Mouse (Mus musculus) hindbrain, embryonic 16.5 days (tissue): ENCODE measurements around the gene Aacs. TPM values are rescaled to one million over a fixed set of nuclear protein-coding genes. Genes with fewer than 3 reads are reported as not detected.
A peak's percentile ranks its signal among the peaks of the same experiment; 100 is the strongest.
"Not testable (repeated sequence)": the region's sequence is repeated elsewhere in the genome, so short reads cannot be mapped to it uniquely, and the experiment has no call there.

Experiments used
- ATAC-seq: fragments of 200-750 bp; cut with Nextera tagmentation; 2 replicates; pipeline ENCODE4 v1.8.0; 2017; ENCODE audit warnings: moderate TSS enrichment, moderate library complexity
- H3K27ac ChIP-seq: fragments of 300-500 bp; sonication (generic); 2 replicates; pipeline ENCODE4 v1.5.1; 2014; ENCODE audit warnings: low read depth, mild to moderate bottlenecking, control low read depth, low read length, moderate library complexity
- H3K27me3 ChIP-seq: fragments of 300-500 bp; sonication (generic); replicated peaks from 2 replicates; pipeline ENCODE4 v1.6.1; 2014; ENCODE audit warnings: low read length; ENCODE audit not compliant: control insufficient read depth, insufficient read depth
- H3K36me3 ChIP-seq: fragments of 300-500 bp; sonication (generic); 2 replicates; pipeline ENCODE4 v1.6.1; 2014; ENCODE audit warnings: mild to moderate bottlenecking, low read length, moderate library complexity, mixed read lengths; ENCODE audit not compliant: control insufficient read depth, insufficient read depth
- H3K4me1 ChIP-seq: fragments of 300-500 bp; sonication (generic); 2 replicates; pipeline ENCODE4 v1.6.1; 2014; ENCODE audit warnings: low read depth, low read length; ENCODE audit not compliant: control insufficient read depth, insufficient read depth
- H3K4me2 ChIP-seq: fragments of 300-500 bp; sonication (generic); 2 replicates; pipeline ENCODE4 v1.6.1; 2014; ENCODE audit warnings: mild to moderate bottlenecking, low read length, control low read depth, moderate library complexity
- H3K4me3 ChIP-seq: fragments of 300-500 bp; sonication (generic); 2 replicates; pipeline ENCODE4 v1.5.1; 2014; ENCODE audit warnings: mild to moderate bottlenecking, low read length, control low read depth, moderate library complexity
- H3K9ac ChIP-seq: fragments of 300-500 bp; sonication (generic); 2 replicates; pipeline ENCODE4 v1.6.1; 2014; ENCODE audit warnings: low read depth, mild to moderate bottlenecking, control low read depth, low read length, moderate library complexity
- H3K9me3 ChIP-seq: fragments of 300-500 bp; sonication (generic); 2 replicates; pipeline ENCODE4 v1.6.1; 2014; ENCODE audit warnings: mild to moderate bottlenecking, low read length, moderate library complexity; ENCODE audit not compliant: control insufficient read depth
- WGBS: fragments of 180-500 bp; shearing (Covaris S2); extraction: QIAGEN DNeasy Blood & Tissue Kit; methylation state at CpG from one replicate; pipeline ENCODE4 v1.1.7; 2014; 5-methylcytosine and 5-hydroxymethylcytosine counted together
- polyA plus RNA-seq: library from polyadenylated mRNA; unstranded; fragments of >200 nt; fragmentation: Nextera tagmentation; extraction: Ambion mirVana; gene quantifications from 2 replicates; pipeline ENCODE4 v1.2.1, GENCODE M21; 2015

Aacs gene
- 113 and 123 TPM in 2 replicates for polyA plus RNA-seq

DNA sequence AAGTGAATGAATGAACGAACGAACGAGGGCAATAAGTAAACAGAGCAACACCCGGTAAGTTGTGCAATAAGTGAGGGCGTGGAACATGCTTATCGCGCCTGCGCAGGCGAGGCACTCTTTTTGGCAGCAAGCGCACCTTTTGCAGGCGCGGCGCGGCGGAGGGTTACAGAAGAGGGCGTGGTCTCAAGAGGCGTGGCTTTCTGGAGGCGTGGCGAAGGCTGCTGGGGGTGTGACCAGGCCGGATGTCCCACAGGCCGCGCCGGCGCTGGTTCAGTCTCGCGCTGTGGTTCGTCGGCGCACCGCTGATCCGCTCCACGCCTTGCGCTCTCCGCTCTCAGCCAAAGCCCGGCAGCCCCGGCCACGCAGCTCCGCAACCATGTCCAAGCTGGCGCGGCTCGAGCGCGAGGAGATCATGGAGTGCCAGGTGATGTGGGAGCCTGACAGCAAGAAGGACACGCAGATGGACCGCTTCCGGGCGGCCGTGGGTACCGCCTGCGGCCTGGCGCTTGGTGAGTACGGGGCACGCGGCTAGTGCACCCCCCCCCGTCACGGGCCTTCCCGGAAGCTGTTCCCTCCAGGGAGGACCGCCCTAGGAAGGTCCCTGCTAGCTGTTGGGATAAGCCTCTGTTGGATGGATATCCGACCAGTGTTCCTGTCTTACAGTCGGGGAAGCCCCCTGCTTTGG is at the start of gene Aacs:
Aacs (plus strand) TSS at position 214 of the 685 bp plus-strand sequence.
- no peaks in the 10 kb centered on the region for H3K36me3 ChIP-seq
- peak within 1 kb of the TSS; percentile 89 for H3K9ac ChIP-seq
- ATAC-seq = peak; percentile 92
- peaks cover 27% of the 10 kb centered on the region for H3K4me1 ChIP-seq
- peak within 1 kb of the TSS; percentile 82 for H3K4me3 ChIP-seq
- peak within 1 kb of the TSS; percentile 75 for H3K4me2 ChIP-seq
- no peaks in the 10 kb centered on the region for H3K9me3 ChIP-seq
- peak within 1 kb of the TSS; percentile 87 for H3K27ac ChIP-seq
- H3K27me3 ChIP-seq = no peaks in the 10 kb centered on the region
- 0% methylated on average over 57 of the region's 60 CpGs for WGBS

DNA sequence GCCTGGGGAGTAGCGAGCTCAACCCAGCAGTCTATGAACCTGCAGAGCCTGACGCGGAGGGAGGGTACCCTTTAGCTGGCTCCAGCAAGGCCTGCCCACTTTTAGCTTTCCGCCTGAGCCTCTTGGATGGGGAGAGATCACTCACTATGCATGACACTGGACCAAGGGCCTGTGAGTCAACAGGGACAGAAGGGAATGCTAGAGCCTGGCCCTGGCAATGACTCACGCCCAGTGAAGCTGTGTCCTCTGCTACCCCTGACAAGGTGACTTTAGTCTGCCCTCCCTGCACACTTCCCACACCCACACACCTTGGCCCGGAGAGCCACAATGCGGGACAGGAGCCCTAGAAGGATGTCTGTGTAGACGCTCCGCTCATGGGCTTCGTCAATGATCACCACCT is 49.3 kb upstream of the Aacs start:
- no peak for ATAC-seq
- H3K9ac ChIP-seq = no peak overlapping the region
- H3K9me3 ChIP-seq = no peaks in the 10 kb centered on the region
- H3K4me3 ChIP-seq = no peak overlapping the region
- no peak overlapping the region for H3K4me2 ChIP-seq
- 98% methylated on average over 10 of the region's 10 CpGs for WGBS
- H3K36me3 ChIP-seq = peaks cover 81% of the 10 kb centered on the region
- H3K27ac ChIP-seq = no peak overlapping the region
- no peaks in the 10 kb centered on the region for H3K27me3 ChIP-seq
- no peaks in the 10 kb centered on the region for H3K4me1 ChIP-seq

DNA sequence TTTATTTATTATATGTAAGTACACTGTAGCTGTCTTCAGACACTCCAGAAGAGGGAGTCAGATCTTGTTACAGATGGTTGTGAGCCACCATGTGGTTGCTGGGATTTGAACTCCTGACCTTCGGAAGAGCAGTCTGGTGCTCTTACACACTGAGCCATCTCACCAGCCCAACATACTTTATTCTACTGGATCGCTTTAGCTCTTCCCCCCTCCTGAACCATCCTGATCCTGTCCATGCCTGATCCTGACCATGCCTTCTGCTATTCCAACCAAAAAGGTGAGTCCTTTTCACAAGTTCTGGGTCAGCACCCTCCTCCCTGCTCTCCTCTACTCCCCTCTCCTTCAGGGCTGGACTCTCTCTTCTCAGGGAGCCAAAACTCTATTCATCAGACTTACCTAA is 43.3 kb upstream of the Aacs start:
- not testable (repeated sequence) for H3K9me3 ChIP-seq, H3K27ac ChIP-seq, H3K27me3 ChIP-seq, H3K4me3 ChIP-seq, ATAC-seq, H3K9ac ChIP-seq, H3K4me2 ChIP-seq
- H3K4me1 ChIP-seq = peaks cover 11% of the 10 kb centered on the region
- 96% methylated on average over 2 of the region's 2 CpGs for WGBS
- H3K36me3 ChIP-seq = peaks cover 35% of the 10 kb centered on the region

DNA sequence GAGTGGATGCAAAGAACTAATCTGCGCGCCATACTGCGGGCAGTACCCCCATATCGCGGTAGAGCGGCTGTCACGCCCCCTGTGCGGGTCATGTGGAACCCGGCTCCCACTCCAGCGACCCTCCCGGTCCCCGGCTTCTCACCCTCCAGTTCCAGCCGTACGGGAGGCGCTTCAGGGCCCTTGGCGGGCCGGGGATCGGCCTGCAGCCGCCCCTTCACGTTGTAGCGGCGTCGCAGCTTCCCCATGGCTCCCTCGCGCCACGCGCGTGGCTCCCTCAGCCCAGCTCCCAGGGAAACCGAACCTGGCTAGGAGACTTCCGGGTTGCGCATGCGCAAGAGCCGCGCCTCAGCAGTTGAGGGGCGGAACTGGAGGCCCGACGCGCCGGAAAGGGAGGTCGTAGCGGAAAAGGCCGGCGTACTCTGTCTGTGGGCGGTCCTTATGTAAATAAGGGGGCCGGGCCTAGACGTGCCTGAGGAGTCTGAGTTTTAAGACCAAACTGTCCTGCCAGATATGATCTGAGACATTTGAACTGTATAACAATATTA is 41.7 kb upstream of the Aacs start, which contains the start of gene Dhx37:
Dhx37 (minus strand) TSS at position 329 of the 545 bp plus-strand sequence.
- H3K4me2 ChIP-seq = peak within 1 kb of the TSS; percentile 98
- WGBS = under 1% methylated on average over 43 of the region's 46 CpGs
- peak; percentile 93 for ATAC-seq

DNA sequence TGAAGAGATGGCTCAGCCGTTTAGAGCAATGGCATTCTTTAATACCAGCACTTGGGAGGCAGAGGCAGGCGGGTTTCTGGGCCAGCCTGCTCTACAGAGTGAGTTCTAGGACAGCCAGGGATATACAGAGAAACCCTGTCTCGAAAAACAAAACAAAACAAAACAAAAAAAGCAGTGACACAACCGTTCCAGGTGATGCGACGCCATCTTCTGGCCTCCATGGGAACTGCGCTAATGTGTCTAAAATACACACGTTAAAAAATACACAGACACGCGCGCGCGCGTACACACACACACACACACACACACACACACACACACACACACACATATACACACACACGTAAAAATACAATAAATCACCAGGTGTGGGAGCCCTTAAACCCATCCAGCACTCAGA is 41.3 kb upstream of the Aacs start:
- H3K27me3 ChIP-seq, ATAC-seq, H3K9ac ChIP-seq, H3K27ac ChIP-seq, H3K9me3 ChIP-seq: not testable (repeated sequence)
- WGBS = 57% methylated on average over 15 of the region's 15 CpGs
- Histone ChIP-seq H3K4me3 (peak overlapping the region; percentile 94), H3K4me1 (peaks cover 11% of the 10 kb centered on the region), H3K36me3 (peaks cover 21% of the 10 kb centered on the region), H3K4me2 (peak overlapping the region; percentile 98)

More for the DNA sequence above, 41.7 kb upstream of the Aacs start, which contains the start of gene Dhx37:
- H3K27ac ChIP-seq = peak within 1 kb of the TSS; percentile 86
- peaks cover 11% of the 10 kb centered on the region for H3K4me1 ChIP-seq
- no peaks in the 10 kb centered on the region for H3K27me3 ChIP-seq
- H3K36me3 ChIP-seq = peaks cover 26% of the 10 kb centered on the region
- H3K9ac ChIP-seq = peak within 1 kb of the TSS; percentile 91
- H3K9me3 ChIP-seq = no peaks in the 10 kb centered on the region
- H3K4me3 ChIP-seq = peak within 1 kb of the TSS; percentile 94

DNA sequence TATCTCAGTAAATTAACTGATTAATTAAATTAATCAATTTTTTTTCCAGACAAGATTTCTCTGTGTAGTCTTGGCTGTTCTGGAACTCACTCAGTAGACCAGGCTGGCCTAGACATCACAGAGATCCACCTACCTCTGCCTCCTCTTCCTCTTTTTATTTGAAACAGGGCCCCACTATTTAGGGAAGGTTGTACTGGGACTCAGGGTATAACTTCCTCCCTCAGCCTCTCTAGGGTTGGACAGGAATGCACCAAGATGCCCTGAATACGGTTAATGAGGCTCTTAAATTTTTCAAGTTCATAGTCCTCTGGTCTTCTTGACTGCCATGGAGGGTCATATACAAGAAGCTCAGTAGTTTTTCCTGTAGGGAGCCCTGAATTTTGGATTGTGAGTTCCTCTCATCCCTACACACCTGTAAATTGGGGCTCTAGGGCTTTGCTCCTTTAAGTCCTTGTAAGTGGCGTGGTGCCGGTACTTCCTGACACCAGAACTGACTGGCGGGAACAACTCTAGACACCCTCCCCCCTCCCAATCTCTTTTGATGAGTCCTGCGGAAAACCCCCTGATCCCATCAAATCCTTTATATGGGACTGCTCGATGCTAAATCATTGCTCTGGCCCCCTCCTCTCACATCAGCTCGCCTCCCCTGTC is 34.9 kb upstream of the Aacs start:
- peak overlapping the region; percentile 88 for H3K4me3 ChIP-seq
- H3K27ac ChIP-seq = peak overlapping the region; percentile 76
- no peaks in the 10 kb centered on the region for H3K27me3 ChIP-seq
- peaks cover 9% of the 10 kb centered on the region for H3K4me1 ChIP-seq
- H3K36me3 ChIP-seq = no peaks in the 10 kb centered on the region
- WGBS = 3% methylated on average over 7 of the region's 7 CpGs
- peak overlapping the region; percentile 60 for H3K4me2 ChIP-seq
- peak overlapping the region; percentile 86 for H3K9ac ChIP-seq
- H3K9me3 ChIP-seq = no peaks in the 10 kb centered on the region
- no peak for ATAC-seq

DNA sequence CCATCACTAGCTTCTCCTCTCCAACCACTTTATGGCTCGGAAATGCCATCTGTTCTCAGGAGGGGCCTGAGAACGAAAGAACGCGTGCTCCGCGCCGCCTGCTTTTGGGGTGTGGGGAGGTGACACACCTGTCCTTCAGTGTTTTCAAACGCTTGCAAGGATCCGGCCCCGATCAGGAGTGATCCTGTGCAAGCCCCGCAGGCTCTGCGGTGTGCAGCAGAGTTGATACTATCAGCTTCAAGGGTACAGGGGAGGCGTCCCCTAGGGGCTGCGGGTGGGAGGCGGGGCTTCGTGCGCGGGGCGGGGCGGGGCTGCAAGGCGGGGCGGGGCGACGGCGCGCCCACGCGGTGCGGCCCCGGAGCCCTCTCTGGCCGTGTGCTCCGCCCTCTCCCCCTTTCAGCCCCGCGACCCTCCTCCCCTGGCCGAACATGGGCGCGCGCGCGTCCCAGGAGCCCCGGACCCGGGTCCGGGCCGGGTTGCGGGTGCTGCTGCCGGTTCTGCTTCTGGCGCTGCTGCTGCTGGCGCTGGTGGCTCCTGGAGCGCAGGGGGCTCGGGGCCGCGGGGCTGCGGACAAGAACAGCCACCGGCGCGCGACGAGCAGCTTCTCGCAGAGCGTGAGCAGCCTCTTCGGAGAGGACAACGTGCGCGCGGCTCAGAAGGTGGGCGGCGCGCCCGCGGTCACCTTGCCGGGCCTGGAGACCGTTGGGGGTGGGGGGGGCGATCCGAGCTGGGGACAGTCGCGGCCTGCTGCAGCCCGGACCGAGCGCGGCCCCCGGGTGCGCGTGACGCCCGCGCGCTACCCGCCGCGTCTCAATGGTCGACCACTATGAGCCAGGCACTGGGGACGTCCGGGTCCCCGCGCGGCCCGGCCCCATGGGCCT is 34.1 kb upstream of the Aacs start, which contains the start of gene Bri3bp:
Bri3bp (plus strand) TSS at position 335 of the 881 bp plus-strand sequence.
- H3K4me2 ChIP-seq = peak within 1 kb of the TSS; percentile 60
- peak within 1 kb of the TSS; percentile 88 for H3K4me3 ChIP-seq
- H3K9ac ChIP-seq = peak within 1 kb of the TSS; percentile 86
- peaks cover 13% of the 10 kb centered on the region for H3K4me1 ChIP-seq
- no peaks in the 10 kb centered on the region for H3K9me3 ChIP-seq
- H3K36me3 ChIP-seq = no peaks in the 10 kb centered on the region
- H3K27me3 ChIP-seq = no peaks in the 10 kb centered on the region
- H3K27ac ChIP-seq = peak within 1 kb of the TSS; percentile 76
- peak; percentile 87 for ATAC-seq
- WGBS = under 1% methylated on average over 70 of the region's 97 CpGs

DNA sequence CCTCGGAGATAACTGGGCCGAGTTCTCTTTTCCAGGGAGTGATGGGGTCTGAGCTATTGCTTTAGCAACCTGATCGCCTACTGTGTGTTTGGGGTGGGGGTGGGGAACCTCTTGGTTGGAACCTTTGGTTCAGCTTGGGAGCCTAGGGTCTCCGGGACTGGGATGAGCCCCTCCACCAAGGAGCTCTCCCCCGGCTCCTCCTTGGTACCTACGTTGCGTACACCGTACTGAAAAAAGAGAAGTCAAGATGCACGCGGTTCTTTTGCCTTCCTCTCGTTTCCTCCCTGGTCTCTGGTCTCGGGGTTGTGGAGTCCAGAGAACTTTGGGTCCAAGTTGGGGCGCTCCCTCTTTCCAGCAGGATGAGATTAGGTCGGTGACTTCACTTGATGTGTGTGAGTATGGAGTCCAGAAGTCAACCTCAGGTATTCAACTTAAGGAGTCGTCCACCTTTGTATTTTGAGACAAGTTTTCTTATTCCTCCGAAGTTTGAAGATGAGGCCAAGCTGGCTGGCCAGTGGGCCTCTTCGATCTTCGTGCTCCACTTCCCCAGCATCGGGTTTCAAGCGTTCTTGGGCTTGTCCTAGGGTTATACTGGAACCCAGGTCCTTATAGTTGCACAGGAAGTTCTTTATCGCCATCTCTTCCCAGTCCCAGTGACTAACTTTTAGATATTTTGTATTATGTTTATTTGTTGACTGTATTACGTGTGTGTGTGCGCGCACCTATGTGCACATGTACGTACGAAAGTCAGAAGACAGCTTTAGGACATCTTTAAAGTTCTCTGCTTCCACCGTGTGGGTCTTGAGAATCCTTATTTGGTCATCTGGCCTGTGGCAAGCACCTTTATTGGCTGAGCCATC is 33.2 kb upstream of the Aacs start:
- peaks cover 13% of the 10 kb centered on the region for H3K4me1 ChIP-seq
- no peaks in the 10 kb centered on the region for H3K9me3 ChIP-seq
- peak overlapping the region; percentile 60 for H3K4me2 ChIP-seq
- H3K27ac ChIP-seq = peak overlapping the region; percentile 76
- no peaks in the 10 kb centered on the region for H3K27me3 ChIP-seq
- H3K9ac ChIP-seq = peak overlapping the region; percentile 86
- WGBS = 24% methylated on average over 27 of the region's 27 CpGs
- no peaks in the 10 kb centered on the region for H3K36me3 ChIP-seq
- no peak for ATAC-seq
- H3K4me3 ChIP-seq = peak overlapping the region; percentile 88
